Mouse (Mus musculus): ENCODE measurements at regions not wholly inside any gene's neighbourhood (a gene's known extent, or its start where the extent isn't known, plus 50 kb on each side); places are given as distances from the start of the nearest gene placed in this dataset.

DNA sequence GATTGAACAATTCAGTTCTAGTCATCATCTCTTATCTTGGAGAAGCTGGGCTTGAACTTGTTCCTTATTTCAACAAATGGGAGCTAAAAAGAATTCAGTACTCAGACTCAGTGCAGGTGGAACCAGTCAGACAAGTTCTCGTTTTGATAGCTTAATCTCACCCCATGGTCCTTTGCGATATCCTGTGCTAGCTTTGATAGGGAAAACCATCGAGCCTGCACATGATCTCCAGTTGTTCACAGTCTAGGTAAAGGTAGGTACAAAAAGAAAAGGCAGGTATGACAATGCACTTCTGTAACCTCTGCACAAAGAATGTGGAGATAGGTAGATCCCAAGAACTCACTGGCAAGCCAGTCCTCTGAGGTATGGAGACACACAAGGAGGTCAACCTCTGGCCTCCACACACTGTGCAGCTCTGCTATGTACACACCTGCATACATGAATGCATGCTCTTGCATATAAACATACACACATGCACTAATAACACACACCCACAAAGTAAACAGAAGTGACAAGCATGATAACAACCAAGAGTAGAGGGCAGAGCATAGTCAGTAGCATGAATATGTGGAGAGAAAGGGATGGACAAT lies 619.2 kb upstream of the Tenm4 start:
- TF ChIP-seq EP300 (IDR thresholded peaks at IDR 0.05; ENCODE audit: low read depth in 1 of 2, low read length in 2 of 2) (no peak), MEF2A (IDR thresholded peaks at IDR 0.05; ENCODE audit: extremely low read depth, insufficient replicate concordance, low read depth, low read length, poor library complexity, severe bottlenecking) (no peak), SMC3 (IDR thresholded peaks at IDR 0.05; ENCODE audit: low read depth, low read length) (no peak), KAT2A (conservative IDR thresholded peaks at IDR 0.05; ENCODE audit: low read depth, low read length) (no peak), TCF12 (IDR thresholded peaks at IDR 0.05; ENCODE audit: low read depth, low read length) (no peak), RCOR1 (IDR thresholded peaks at IDR 0.05; ENCODE audit: low read depth, low read length) (no peak), BHLHE40 (IDR thresholded peaks at IDR 0.05; ENCODE audit: borderline replicate concordance, low read depth, low read length) (no peak), ZKSCAN1 (IDR thresholded peaks at IDR 0.05; ENCODE audit: low read depth, low read length) (no peak), POLR2A (IDR thresholded peaks at IDR 0.05; ENCODE audit: control insufficient read depth in 1 of 2, insufficient read depth in 1 of 2, low read depth in 1 of 2, low read length in 2 of 2, poor library complexity in 1 of 2) (no peak), ZC3H11A (IDR thresholded peaks at IDR 0.05; ENCODE audit: low read depth, low read length) (no peak)
- H3K27ac ChIP-seq (ENCODE audit: control insufficient read depth, low read depth, low read length): no peak overlapping the region

DNA sequence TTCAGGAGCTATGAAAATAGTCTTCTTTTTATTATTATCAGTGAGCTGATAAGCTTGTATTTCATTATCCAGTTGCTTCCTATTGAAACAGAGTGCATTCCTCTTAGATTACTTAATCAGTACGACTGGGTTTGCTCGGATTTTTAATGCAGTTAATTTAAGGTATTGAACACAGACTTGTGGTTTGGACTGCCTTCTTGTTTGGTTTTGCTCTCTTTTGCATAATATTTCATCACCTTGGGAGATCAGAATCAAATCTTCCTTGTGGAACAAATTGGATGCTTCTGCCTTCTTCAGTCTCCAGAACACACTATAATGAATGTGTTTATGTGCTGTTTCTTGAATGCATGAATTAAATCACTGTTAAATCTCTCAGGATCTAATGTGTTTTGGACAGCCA lies 612.5 kb upstream of the Tenm4 start:
- no peaks in the 10 kb centered on the region for H3K4me1 ChIP-seq (ENCODE audit: control insufficient read depth in 1 of 2, insufficient read depth in 2 of 2, low read length in 2 of 2)
- H3K9me3 ChIP-seq (replicated peaks; ENCODE audit: insufficient read depth, low read length): no peaks in the 10 kb centered on the region
- H3K79me2 ChIP-seq (ENCODE audit: control insufficient read depth, insufficient read depth, low read length, poor library complexity): no peaks in the 10 kb centered on the region
- no peak overlapping the region for H3K9ac ChIP-seq (ENCODE audit: control insufficient read depth, low read depth, low read length, poor library complexity, severe bottlenecking)
- no peaks in the 10 kb centered on the region for H3K27me3 ChIP-seq (ENCODE audit: control insufficient read depth in 1 of 2, insufficient read depth in 2 of 2, low read length in 2 of 2)
- H3K4me3 ChIP-seq (ENCODE audit: control insufficient read depth in 1 of 2, insufficient read depth in 1 of 2, low read depth in 2 of 2, low read length in 2 of 2): no peak overlapping the region
- no peak overlapping the region for H3K27ac ChIP-seq (ENCODE audit: control insufficient read depth, low read depth, low read length)
- TF ChIP-seq MXI1 (IDR thresholded peaks at IDR 0.05; ENCODE audit: low read depth, low read length) (no peak), USF2 (IDR thresholded peaks at IDR 0.05; ENCODE audit: borderline replicate concordance in 1 of 2, insufficient read depth in 1 of 2, low read depth in 1 of 2, low read length in 2 of 2) (no peak), EP300 (IDR thresholded peaks at IDR 0.05; ENCODE audit: low read depth in 1 of 2, low read length in 2 of 2) (no peak), ZKSCAN1 (IDR thresholded peaks at IDR 0.05; ENCODE audit: low read depth, low read length) (no peak), MEF2A (IDR thresholded peaks at IDR 0.05; ENCODE audit: extremely low read depth, insufficient replicate concordance, low read depth, low read length, poor library complexity, severe bottlenecking) (no peak), NELFE (IDR thresholded peaks at IDR 0.05; ENCODE audit: low read depth, low read length) (no peak), ELF1 (IDR thresholded peaks at IDR 0.05; ENCODE audit: low read depth, low read length) (no peak), CHD2 (IDR thresholded peaks at IDR 0.05; ENCODE audit: low read length) (no peak), TAL1 (IDR thresholded peaks at IDR 0.05; ENCODE audit: low read length) (no peak), ZMIZ1 (IDR thresholded peaks at IDR 0.05; ENCODE audit: low read depth, low read length) (no peak), MAZ (IDR thresholded peaks at IDR 0.05; ENCODE audit: low read depth, low read length) (no peak), SMC3 (IDR thresholded peaks at IDR 0.05; ENCODE audit: low read depth, low read length) (no peak), MYB (IDR thresholded peaks at IDR 0.05; ENCODE audit: low read depth, low read length) (no peak), BHLHE40 (IDR thresholded peaks at IDR 0.05; ENCODE audit: borderline replicate concordance, low read depth, low read length) (no peak), SIN3A (IDR thresholded peaks at IDR 0.05; ENCODE audit: low read length) (no peak), MYC (IDR thresholded peaks at IDR 0.05; ENCODE audit: low read depth, low read length) (no peak), ZC3H11A (IDR thresholded peaks at IDR 0.05; ENCODE audit: low read depth, low read length) (no peak), MAX (IDR thresholded peaks at IDR 0.05; ENCODE audit: low read length) (no peak), RAD21 (IDR thresholded peaks at IDR 0.05; ENCODE audit: low read depth, low read length) (no peak), E2F4 (IDR thresholded peaks at IDR 0.05; ENCODE audit: borderline replicate concordance, low read depth, low read length) (no peak)
- DNase-seq (ENCODE audit: low read depth, low spot score): no peak
- no peaks in the 10 kb centered on the region for H3K36me3 ChIP-seq (ENCODE audit: control insufficient read depth in 1 of 2, insufficient read depth in 2 of 2, low read length in 2 of 2)

More for the DNA sequence above, 619.2 kb upstream of the Tenm4 start:
- Histone ChIP-seq H3K4me3 (ENCODE audit: control insufficient read depth in 1 of 2, insufficient read depth in 1 of 2, low read depth in 2 of 2, low read length in 2 of 2) (no peak overlapping the region), H3K9me3 (replicated peaks; ENCODE audit: insufficient read depth, low read length) (no peaks in the 10 kb centered on the region), H3K36me3 (ENCODE audit: control insufficient read depth in 1 of 2, insufficient read depth in 2 of 2, low read length in 2 of 2) (no peaks in the 10 kb centered on the region), H3K9ac (ENCODE audit: control insufficient read depth, low read depth, low read length, poor library complexity, severe bottlenecking) (no peak overlapping the region), H3K79me2 (ENCODE audit: control insufficient read depth, insufficient read depth, low read length, poor library complexity) (no peaks in the 10 kb centered on the region), H3K4me1 (ENCODE audit: control insufficient read depth in 1 of 2, insufficient read depth in 2 of 2, low read length in 2 of 2) (no peaks in the 10 kb centered on the region), H3K27me3 (ENCODE audit: control insufficient read depth in 1 of 2, insufficient read depth in 2 of 2, low read length in 2 of 2) (no peaks in the 10 kb centered on the region)
- DNase-seq (ENCODE audit: low read depth, low spot score): no peak
